Comparison of ENCODE assay signal across 35 mouse cellular contexts in genomic region chr8:57507556-57508063, GRCm38 (mm10). TPM values are rescaled to one million over a fixed set of nuclear protein-coding genes. Genes with fewer than 3 reads are reported as not detected.
A peak's percentile ranks its signal among the peaks of the same experiment; 100 is the strongest.
DNase-seq lines count a peak whose midpoint lies in the region; ATAC-seq lines count a peak whose summit lies in the region.
"Had no signal": no experiment of that assay in that cellular context is flagged by ENCODE, and none has a peak within 500 bp of the region (broad histone marks: within the 10 kb centered on the region; RNA-seq: fewer than 3 reads in every experiment).

No protein-coding gene starts in this region.

- DNase-seq in forebrain, embryonic 10.5 days (ENCODE audit: extremely low spot score, low spot score), result peak; percentile 13
- DNase-seq in forebrain, embryonic 14.5 days (ENCODE audit: low spot score), result no peak
- peak; percentile 0 for DNase-seq in kidney, adult 11 months
- DNase-seq: adrenal gland, postnatal 14 days; cerebellum, adult 11-12 months; cerebellum, adult 9-11 months; embryo, embryonic 11 days; gastrocnemius, postnatal 14 days; heart, adult 18-20 months; heart, postnatal 14 days; kidney, adult 8-10 months; kidney, postnatal 10 days; layer of hippocampus, postnatal 36 days; left cerebral cortex, postnatal 4 days; retina, postnatal 1 day; right cerebral cortex, postnatal 14 days; thymus, adult 18-20 months; thymus, postnatal 25 days had no signal

- H3K4me3 ChIP-seq in forebrain, embryonic 10.5 days, result no peak overlapping the region
- H3K4me3 ChIP-seq in forebrain, embryonic 14.5 days (ENCODE audit: low read depth, low read length), result no peak overlapping the region
- no peak overlapping the region for H3K4me3 ChIP-seq in kidney, embryonic 16.5 days (ENCODE audit: low read length)
- H3K4me3 ChIP-seq in megakaryocyte, embryonic 14.5 days (replicated peaks), result peak overlapping the region; percentile 77
- peak overlapping the region; percentile 17 for H3K4me3 ChIP-seq in liver, embryonic 16.5 days (ENCODE audit: low read depth, low read length)
- H3K4me3 ChIP-seq: embryonic facial prominence, embryonic 12.5 days; forebrain, embryonic 12.5 days; hindbrain, embryonic 10.5 days; hindbrain, embryonic 15.5 days; lung, embryonic 15.5 days; midbrain, embryonic 12.5 days; myocyte; neural tube, embryonic 13.5 days had no signal

- H3K9me3 ChIP-seq in forebrain, embryonic 10.5 days, result no peaks in the 10 kb centered on the region
- H3K9me3 ChIP-seq in forebrain, embryonic 14.5 days (replicated peaks; ENCODE audit: control insufficient read depth, low read length), result no peaks in the 10 kb centered on the region
- H3K9me3 ChIP-seq in kidney, embryonic 16.5 days (ENCODE audit: low read length), result no peaks in the 10 kb centered on the region
- H3K9me3 ChIP-seq in megakaryocyte, embryonic 14.5 days, result no peaks in the 10 kb centered on the region
- H3K9me3 ChIP-seq in liver, embryonic 16.5 days (replicated peaks; ENCODE audit: control insufficient read depth, low read length), result no peaks in the 10 kb centered on the region
- H3K9me3 ChIP-seq: embryonic facial prominence, embryonic 12.5 days; forebrain, embryonic 12.5 days; hindbrain, embryonic 10.5 days; hindbrain, embryonic 15.5 days; lung, embryonic 15.5 days; midbrain, embryonic 12.5 days; neural tube, embryonic 13.5 days had no signal

- 90% methylated on average over 4 of the region's 4 CpGs for WGBS in forebrain, embryonic 10.5 days
- 80% methylated on average over 4 of the region's 4 CpGs for WGBS in forebrain, embryonic 14.5 days
- 89% methylated on average over 4 of the region's 4 CpGs for WGBS in kidney, embryonic 16.5 days
- WGBS in liver, embryonic 16.5 days (ENCODE audit: insufficient replicate concordance), result 71% methylated on average over 4 of the region's 4 CpGs

- H3K36me3 ChIP-seq in forebrain, embryonic 10.5 days (replicated peaks), result peaks cover 10% of the 10 kb centered on the region
- no peaks in the 10 kb centered on the region for H3K36me3 ChIP-seq in forebrain, embryonic 14.5 days (ENCODE audit: control insufficient read depth, insufficient read depth, low read length)
- H3K36me3 ChIP-seq in kidney, embryonic 16.5 days (ENCODE audit: insufficient read depth, low read length), result no peaks in the 10 kb centered on the region
- H3K36me3 ChIP-seq in megakaryocyte, embryonic 14.5 days (replicated peaks; ENCODE audit: low read length), result peaks cover 9% of the 10 kb centered on the region
- no peaks in the 10 kb centered on the region for H3K36me3 ChIP-seq in liver, embryonic 16.5 days (ENCODE audit: control insufficient read depth, insufficient read depth)
- H3K36me3 ChIP-seq: embryonic facial prominence, embryonic 12.5 days; forebrain, embryonic 12.5 days; hindbrain, embryonic 15.5 days; lung, embryonic 15.5 days; midbrain, embryonic 12.5 days; neural tube, embryonic 13.5 days had no signal

- no peak overlapping the region for H3K4me2 ChIP-seq in forebrain, embryonic 14.5 days (ENCODE audit: low read length)
- H3K4me2 ChIP-seq in kidney, embryonic 16.5 days (replicated peaks; ENCODE audit: low read depth, low read length), result no peak overlapping the region
- H3K4me2 ChIP-seq in liver, embryonic 16.5 days (ENCODE audit: low read depth, low read length), result no peak overlapping the region
- H3K4me2 ChIP-seq: embryonic facial prominence, embryonic 12.5 days; forebrain, embryonic 12.5 days; hindbrain, embryonic 15.5 days; lung, embryonic 15.5 days; midbrain, embryonic 12.5 days; neural tube, embryonic 13.5 days had no signal

- H3K27me3 ChIP-seq in forebrain, embryonic 10.5 days (ENCODE audit: poor library complexity, severe bottlenecking), result no peaks in the 10 kb centered on the region
- H3K27me3 ChIP-seq in forebrain, embryonic 14.5 days (replicated peaks; ENCODE audit: control insufficient read depth, insufficient read depth, low read length), result no peaks in the 10 kb centered on the region
- no peaks in the 10 kb centered on the region for H3K27me3 ChIP-seq in kidney, embryonic 16.5 days (ENCODE audit: insufficient read depth, low read length)
- no peaks in the 10 kb centered on the region for H3K27me3 ChIP-seq in megakaryocyte, embryonic 14.5 days (replicated peaks)
- H3K27me3 ChIP-seq in liver, embryonic 16.5 days (ENCODE audit: control insufficient read depth, insufficient read depth, low read depth, low read length), result no peaks in the 10 kb centered on the region
- H3K27me3 ChIP-seq: embryonic facial prominence, embryonic 12.5 days; forebrain, embryonic 12.5 days; hindbrain, embryonic 15.5 days; lung, embryonic 15.5 days; midbrain, embryonic 12.5 days; neural tube, embryonic 13.5 days; Patski had no signal

- no peak overlapping the region; the same call in 1 of the 2 replicates for H3K27ac ChIP-seq in forebrain, embryonic 10.5 days
- no peak overlapping the region for H3K27ac ChIP-seq in forebrain, embryonic 14.5 days (ENCODE audit: low read depth, low read length)
- no peak overlapping the region for H3K27ac ChIP-seq in kidney, embryonic 16.5 days (ENCODE audit: low read length)
- H3K27ac ChIP-seq in liver, embryonic 16.5 days (ENCODE audit: low read length), result no peak overlapping the region
- H3K27ac ChIP-seq: embryonic facial prominence, embryonic 12.5 days; forebrain, embryonic 12.5 days; hindbrain, embryonic 10.5 days; hindbrain, embryonic 15.5 days; lung, embryonic 15.5 days; midbrain, embryonic 12.5 days; neural tube, embryonic 13.5 days had no signal

- H3K9ac ChIP-seq in forebrain, embryonic 14.5 days (ENCODE audit: low read length), result no peak overlapping the region
- no peak overlapping the region for H3K9ac ChIP-seq in kidney, embryonic 16.5 days (replicated peaks; ENCODE audit: low read length)
- no peak overlapping the region for H3K9ac ChIP-seq in liver, embryonic 16.5 days (ENCODE audit: low read depth, low read length)
- H3K9ac ChIP-seq: embryonic facial prominence, embryonic 12.5 days; forebrain, embryonic 12.5 days; hindbrain, embryonic 15.5 days; lung, embryonic 15.5 days; midbrain, embryonic 12.5 days; neural tube, embryonic 13.5 days had no signal

- peaks cover 10% of the 10 kb centered on the region for H3K4me1 ChIP-seq in forebrain, embryonic 10.5 days
- H3K4me1 ChIP-seq in forebrain, embryonic 14.5 days (ENCODE audit: control insufficient read depth, insufficient read depth, low read length), result no peaks in the 10 kb centered on the region
- H3K4me1 ChIP-seq in kidney, embryonic 16.5 days (ENCODE audit: insufficient read depth, low read length), result 0 out of 2 replicates have a peak, but pooled peaks cover 7% of the 10 kb centered on the region
- peaks cover 55% of the 10 kb centered on the region for H3K4me1 ChIP-seq in megakaryocyte, embryonic 14.5 days
- H3K4me1 ChIP-seq in liver, embryonic 16.5 days (ENCODE audit: control insufficient read depth, low read depth, low read length), result peaks cover 23% of the 10 kb centered on the region
- H3K4me1 ChIP-seq: embryonic facial prominence, embryonic 12.5 days had no signal

- no peak for ATAC-seq in forebrain, embryonic 14.5 days
- no peak for ATAC-seq in kidney, embryonic 16.5 days (ENCODE audit: low FRiP score, low TSS enrichment)
- ATAC-seq in megakaryocyte, adult 5-6 weeks (ENCODE audit: poor library complexity, severe bottlenecking), result no peak
- no peak for ATAC-seq in liver, embryonic 16.5 days (ENCODE audit: low read depth)
- ATAC-seq: inflammation-experienced regulatory T-cells, adult 6 months; Patski had no signal

RNA-seq across cellular contexts. Expression of gene Hmgb2, which starts 4.1 kb away (rescaled TPM):
- 671 and 721 TPM in 2 replicates for polyA plus RNA-seq in forebrain, embryonic 10.5 days (2016; fragmentation: Nextera tagmentation; extraction: Ambion mirVana)
- 186 and 201 TPM in 2 replicates for polyA plus RNA-seq in forebrain, embryonic 14.5 days (2014; fragmentation: Nextera tagmentation; extraction: Ambion mirVana)
- 309 and 369 TPM in 2 replicates for polyA plus RNA-seq in kidney, embryonic 16.5 days (2015; fragmentation: Nextera tagmentation; extraction: Ambion mirVana)
- 9.4 and 95.5 TPM in 2 replicates for polyA plus RNA-seq in megakaryocyte, embryonic 14.5 days (2012; ENCODE audit: insufficient read depth, low replicate concordance)
- total RNA-seq in megakaryocyte, adult 5-6 weeks (2015), result 624 and 684 TPM in 2 replicates
- 745 and 753 TPM in 2 replicates for total RNA-seq in megakaryocyte, adult 5-6 weeks (2017)
- polyA plus RNA-seq in liver, embryonic 16.5 days (2015; fragmentation: Nextera tagmentation; extraction: Ambion mirVana), result 226 and 279 TPM in 2 replicates

RNA-seq across cellular contexts. Expression of gene Sap30, which starts 19.9 kb away (rescaled TPM):
- 83.3 and 91.6 TPM in 2 replicates for polyA plus RNA-seq in forebrain, embryonic 10.5 days (2016; fragmentation: Nextera tagmentation; extraction: Ambion mirVana)
- polyA plus RNA-seq in forebrain, embryonic 14.5 days (2014; fragmentation: Nextera tagmentation; extraction: Ambion mirVana), result 87.4 and 91.1 TPM in 2 replicates
- polyA plus RNA-seq in kidney, embryonic 16.5 days (2015; fragmentation: Nextera tagmentation; extraction: Ambion mirVana), result 29.0 and 32.5 TPM in 2 replicates
- polyA plus RNA-seq in megakaryocyte, embryonic 14.5 days (2012; ENCODE audit: insufficient read depth, low replicate concordance), result 20.8 and 44.3 TPM in 2 replicates
- total RNA-seq in megakaryocyte, adult 5-6 weeks (2015), result 85.2 and 101 TPM in 2 replicates
- 144 and 145 TPM in 2 replicates for total RNA-seq in megakaryocyte, adult 5-6 weeks (2017)
- polyA plus RNA-seq in liver, embryonic 16.5 days (2015; fragmentation: Nextera tagmentation; extraction: Ambion mirVana), result 9.6 and 10.8 TPM in 2 replicates

RNA-seq across cellular contexts. Expression of gene Scrg1, which starts 51.9 kb away (rescaled TPM):
- not detected in 2 replicates for polyA plus RNA-seq in forebrain, embryonic 10.5 days (2016; fragmentation: Nextera tagmentation; extraction: Ambion mirVana)
- 6.9 and 10.1 TPM in 2 replicates for polyA plus RNA-seq in forebrain, embryonic 14.5 days (2014; fragmentation: Nextera tagmentation; extraction: Ambion mirVana)
- not detected in 2 replicates for polyA plus RNA-seq in kidney, embryonic 16.5 days (2015; fragmentation: Nextera tagmentation; extraction: Ambion mirVana)
- polyA plus RNA-seq in megakaryocyte, embryonic 14.5 days (2012; ENCODE audit: insufficient read depth, low replicate concordance), result not detected in 2 replicates
- total RNA-seq in megakaryocyte, adult 5-6 weeks (2015), result 16.7 and 27.0 TPM in 2 replicates
- total RNA-seq in megakaryocyte, adult 5-6 weeks (2017), result 2.2 and 10.8 TPM in 2 replicates
- polyA plus RNA-seq in liver, embryonic 16.5 days (2015; fragmentation: Nextera tagmentation; extraction: Ambion mirVana), result 0.54 TPM in 1 of 2 replicates, not detected in the other
- total RNA-seq: gastrocnemius, postnatal 14 days; heart, adult 18-20 months; liver, adult 2 months; MEL had no signal
- polyA plus RNA-seq: inflammation-experienced regulatory T-cells, adult 6 months; liver, adult 2 months; midbrain, embryonic 12.5 days; myocyte; Patski; small intestine, adult 2 months had no signal

Comparison
In these comparisons a context has a peak if more than half of its experiments do, and no peak if none do; other contexts are left out.
1. H3K4me3 ChIP-seq: peak in megakaryocyte, embryonic 14.5 days (single experiment) and liver, embryonic 16.5 days (single experiment); none in forebrain, embryonic 10.5 days (single experiment), forebrain, embryonic 14.5 days (single experiment) and kidney, embryonic 16.5 days (single experiment).